Mouse (Mus musculus) retina, embryonic 14.5 days (tissue): ENCODE measurements at regions not wholly inside any gene's neighbourhood (a gene's known extent, or its start where the extent isn't known, plus 50 kb on each side); places are given as distances from the start of the nearest gene placed in this dataset.
"Not testable (repeated sequence)": the region's sequence is repeated elsewhere in the genome, so short reads cannot be mapped to it uniquely, and the experiment has no call there.

Source experiments
- DNase-seq: peaks from one replicate; pipeline ENCODE4 v3.0.0-alpha.2; 2015; ENCODE audit warnings: low spot score

DNA sequence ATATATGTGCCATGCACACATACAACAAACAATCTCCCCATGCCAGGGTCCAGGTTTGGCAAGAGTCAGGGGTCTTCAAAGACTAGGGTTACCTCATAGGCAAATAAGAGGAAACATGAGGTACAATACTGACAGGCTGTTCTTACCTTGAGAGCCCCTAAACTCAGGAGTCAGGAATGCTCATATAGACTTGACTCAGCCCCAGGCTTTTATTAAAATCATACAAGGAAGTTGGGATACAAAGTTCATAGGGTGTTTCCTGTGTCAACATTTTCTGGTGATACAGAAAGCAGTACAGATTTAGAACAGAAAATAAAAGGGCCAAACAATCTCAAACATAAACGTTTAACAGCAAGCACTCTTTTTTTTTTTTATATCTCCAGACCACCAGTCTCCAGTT, 2102.4 kb upstream of the Aga start:
- no peak for DNase-seq

DNA sequence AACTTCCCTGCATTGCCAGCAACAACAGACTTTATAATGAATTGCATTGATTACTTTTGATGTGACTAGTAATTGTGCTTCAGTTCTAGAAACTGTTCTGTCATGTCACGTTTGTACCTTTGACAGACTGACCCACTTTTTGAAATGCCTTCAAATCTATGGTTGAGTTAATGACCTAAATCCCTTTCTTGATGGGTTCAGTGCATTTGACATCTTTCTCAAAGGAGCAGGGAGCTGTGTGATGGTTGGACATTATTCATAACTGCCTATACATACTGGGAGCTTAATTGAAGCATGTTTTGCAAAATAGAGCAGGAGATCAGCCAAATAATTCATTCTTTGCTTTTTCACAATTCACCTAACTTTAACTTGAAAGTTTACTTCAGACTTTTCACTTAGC, 2083.1 kb upstream of the Aga start:
- peak; percentile 77 for DNase-seq

DNA sequence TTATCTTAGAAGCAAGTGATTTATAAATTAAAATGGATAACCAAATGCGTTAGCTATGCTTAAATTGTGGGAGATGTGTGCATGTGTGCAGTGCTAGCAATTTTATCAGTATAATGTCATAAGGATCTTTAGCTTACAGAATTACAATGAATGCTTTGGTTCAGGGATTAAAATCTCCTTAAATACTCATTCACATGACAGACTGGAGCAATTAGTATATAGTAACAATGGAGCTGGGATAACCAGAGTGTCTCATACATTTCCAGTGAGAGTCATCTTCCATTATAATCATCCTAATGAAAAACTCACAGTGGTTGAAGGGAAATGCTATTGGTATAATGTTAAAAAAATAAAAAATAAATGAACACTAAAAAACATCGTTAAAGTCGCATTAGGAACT, 2082.7 kb upstream of the Aga start:
- peak; percentile 74 for DNase-seq

DNA sequence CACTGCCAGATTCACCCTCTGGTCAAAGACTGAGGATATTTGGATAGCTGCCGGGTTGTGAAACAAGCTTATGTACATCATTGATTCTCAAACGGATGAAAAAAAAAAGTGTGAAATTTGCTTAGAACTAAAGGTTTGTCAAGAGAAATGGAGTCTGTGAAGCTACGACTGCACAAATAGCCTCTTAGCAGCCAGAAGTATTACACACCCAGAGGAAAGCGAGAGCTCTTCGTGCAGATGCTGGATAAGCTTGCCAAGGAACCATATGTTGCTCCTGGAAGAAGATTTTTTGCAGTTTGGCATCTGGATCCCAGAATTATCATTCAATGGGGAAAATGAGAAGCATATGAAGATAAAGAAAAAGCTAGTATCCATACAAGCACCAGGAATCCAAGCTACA, 2063.9 kb upstream of the Aga start:
- DNase-seq, result no peak

DNA sequence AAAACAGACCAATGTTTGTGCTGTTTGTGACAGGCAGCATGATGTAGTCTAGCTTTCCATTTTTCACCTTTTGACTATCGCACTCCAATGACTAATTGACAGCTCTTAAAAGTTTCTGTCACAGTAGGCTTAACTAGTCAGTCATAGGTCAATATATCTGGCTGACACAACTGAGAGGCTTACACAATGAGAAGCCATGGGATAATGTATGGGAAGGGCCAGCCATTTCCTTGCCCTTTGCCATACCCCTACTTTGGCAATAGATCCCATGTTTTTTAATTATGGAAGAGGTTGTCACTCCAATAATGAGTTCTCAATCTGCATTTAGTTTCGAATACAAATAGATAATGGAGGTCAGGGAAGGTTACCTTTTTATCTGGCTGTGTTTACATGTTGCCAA, 2062.9 kb upstream of the Aga start:
- no peak for DNase-seq

DNA sequence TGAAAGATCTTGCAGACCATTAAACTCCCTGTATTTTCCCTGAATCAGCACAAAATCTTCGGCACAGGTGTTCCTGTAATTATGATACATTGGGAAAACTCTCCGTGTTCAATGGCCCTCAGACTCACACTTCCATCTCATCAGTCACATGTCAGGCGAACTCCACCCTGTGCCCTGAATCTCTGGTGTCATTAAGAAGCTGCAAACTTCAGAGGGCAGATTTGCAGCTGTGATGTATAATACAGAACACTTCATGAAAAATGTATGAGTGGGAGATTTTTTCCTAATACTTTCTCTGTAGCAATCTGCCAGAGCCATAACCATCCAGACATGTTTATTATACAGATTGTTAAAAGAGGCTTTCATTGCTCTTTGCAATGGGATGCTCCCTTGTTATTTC, 2032.1 kb upstream of the Aga start:
- DNase-seq, result peak; percentile 17

DNA sequence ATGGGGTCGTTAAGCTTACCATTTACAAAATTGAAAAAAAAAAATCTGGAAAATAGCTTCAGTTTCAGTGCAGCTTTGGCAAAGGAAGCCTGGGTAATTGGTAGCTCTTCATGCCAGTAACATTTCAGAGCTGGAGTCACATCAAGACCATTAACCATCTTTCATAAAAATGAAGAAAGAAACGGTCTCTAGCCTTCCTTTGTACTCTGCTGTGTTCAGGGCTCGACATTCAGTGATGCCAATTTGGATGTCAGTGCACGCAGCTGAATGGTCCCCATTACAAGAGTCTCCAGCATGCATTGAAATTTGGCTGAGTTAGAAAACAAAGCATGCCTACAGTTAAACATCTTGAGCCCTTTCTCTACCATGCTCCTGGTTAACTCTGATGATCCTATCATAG, 2009.0 kb upstream of the Aga start:
- peak; percentile 10 for DNase-seq

DNA sequence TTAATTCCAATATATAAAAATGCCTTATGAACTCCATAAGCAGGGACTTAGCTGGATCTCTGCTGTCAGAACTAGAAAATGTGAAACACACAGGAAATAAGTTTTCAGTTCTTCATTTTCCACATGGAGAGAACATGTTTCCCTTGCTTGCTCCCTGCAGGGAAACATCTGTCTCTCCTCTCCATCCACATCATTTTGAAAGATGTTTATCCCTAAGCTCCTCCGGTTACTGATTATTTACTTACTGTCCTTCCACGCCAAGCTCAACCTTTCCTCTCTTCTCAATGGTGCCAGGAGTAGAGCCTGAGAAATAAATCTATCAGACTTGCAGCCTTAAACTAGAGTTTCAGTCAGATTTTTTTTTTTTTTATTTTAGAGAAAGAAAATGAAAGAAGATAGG, 1988.4 kb upstream of the Aga start:
- DNase-seq, result no peak

DNA sequence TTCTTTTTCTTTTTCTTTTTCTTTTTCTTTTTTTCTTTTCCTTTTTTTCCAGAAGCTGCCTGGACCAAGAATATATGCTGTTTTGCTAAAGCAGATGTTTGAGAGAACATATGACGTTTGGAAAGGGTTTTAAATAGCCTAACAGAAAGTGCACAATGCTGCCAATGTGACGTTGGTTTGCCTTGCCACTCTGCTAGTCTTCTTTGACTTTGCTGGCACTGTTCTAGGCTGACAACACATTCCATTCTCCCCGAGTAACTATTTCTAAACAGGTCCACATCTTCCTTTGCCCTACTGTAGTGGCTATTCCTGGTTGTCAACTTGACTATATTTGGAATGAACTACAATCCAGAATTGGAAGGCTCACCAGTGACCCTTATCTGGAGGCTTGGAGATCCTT, 1958.4 kb upstream of the Aga start:
- not testable (repeated sequence) for DNase-seq
